Mouse (Mus musculus): ENCODE measurements around the gene Plcd1. TPM values are rescaled to one million over a fixed set of nuclear protein-coding genes. Genes with fewer than 3 reads are reported as not detected.
A peak's percentile ranks its signal among the peaks of the same experiment; 100 is the strongest.

Gene Plcd1
- total RNA-seq (2022), result 10 to 100 TPM in 2 of 4 experiments, 1 to 10 TPM in 2; 8.5 to 19.9 (median 13.2) TPM

DNA sequence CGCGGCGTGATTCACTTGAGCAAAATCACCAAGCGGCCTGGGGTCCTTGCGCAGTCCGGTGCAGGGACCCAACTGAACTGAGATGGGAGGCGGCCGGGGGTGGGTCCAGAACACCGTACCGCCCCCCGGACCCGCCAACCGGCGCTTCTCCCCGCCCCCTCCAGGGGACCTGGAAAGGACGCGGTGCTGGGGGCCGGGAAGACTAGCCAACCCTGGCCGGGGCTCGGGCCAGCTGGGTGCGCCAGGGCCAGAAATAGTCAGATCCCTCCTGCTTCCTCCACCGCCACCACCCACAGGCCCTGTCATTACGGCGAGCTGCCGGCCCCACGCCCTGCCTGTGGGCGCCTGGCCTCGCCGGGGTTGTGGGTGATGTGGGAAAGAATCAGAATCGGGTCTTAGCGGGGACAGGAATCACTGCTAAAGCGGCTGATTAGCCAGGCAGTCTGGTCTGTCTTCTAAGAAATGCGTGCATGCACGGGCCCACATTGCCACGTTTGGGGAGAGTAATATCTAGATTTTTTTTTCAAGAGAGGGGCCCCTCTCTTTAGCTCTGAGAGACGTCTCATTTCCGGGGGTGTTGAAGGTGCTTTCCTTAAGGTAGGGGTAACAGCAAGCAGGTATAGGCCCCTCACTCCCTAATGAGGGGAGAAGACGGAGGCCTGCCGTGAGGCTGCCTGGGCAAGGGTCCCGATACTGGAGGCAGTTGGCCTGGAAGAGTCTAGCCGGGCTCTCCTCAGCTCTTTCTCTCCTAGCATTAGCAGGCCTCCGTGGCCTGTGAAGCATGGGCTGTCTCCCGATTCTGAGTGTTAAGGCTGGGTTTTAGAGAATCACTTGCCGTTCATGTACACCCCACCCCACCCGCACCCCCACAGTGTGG, at the start of gene Plcd1:
Gene Plcd1, minus strand, starts transcription at position 84 of the 877 bp plus-strand sequence.
- peak; percentile 78 for DNase-seq

DNA sequence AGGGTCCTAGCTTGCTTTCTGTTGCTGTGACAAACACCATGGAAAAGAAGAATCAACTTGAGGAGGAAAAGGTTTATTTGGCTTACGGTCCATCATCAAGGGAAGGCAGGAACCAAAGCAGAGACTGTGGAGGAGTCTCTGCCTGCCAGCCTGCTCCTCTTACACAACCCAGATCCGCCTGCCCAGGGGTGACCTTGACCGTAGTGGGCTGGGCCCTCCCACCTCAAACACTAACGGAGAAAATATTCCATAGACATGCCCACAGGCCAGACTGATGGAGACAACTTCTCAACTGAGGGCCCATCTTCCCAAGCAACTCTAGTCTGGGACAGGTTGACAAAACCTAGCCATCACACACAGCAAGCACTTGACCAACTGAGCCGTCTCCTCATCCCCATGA, 48.8 kb upstream of the Plcd1 start:
- DNase-seq, result peak; percentile 25

- DNase-seq, result no peak
Observed at GRCm38 (mm10) chr9:119138836-119139235, 45.5 kb upstream of the Plcd1 start.

GRCm38 (mm10) chr9:119130692-119131091, 37.4 kb upstream of the Plcd1 start:
- no peak for DNase-seq

DNA sequence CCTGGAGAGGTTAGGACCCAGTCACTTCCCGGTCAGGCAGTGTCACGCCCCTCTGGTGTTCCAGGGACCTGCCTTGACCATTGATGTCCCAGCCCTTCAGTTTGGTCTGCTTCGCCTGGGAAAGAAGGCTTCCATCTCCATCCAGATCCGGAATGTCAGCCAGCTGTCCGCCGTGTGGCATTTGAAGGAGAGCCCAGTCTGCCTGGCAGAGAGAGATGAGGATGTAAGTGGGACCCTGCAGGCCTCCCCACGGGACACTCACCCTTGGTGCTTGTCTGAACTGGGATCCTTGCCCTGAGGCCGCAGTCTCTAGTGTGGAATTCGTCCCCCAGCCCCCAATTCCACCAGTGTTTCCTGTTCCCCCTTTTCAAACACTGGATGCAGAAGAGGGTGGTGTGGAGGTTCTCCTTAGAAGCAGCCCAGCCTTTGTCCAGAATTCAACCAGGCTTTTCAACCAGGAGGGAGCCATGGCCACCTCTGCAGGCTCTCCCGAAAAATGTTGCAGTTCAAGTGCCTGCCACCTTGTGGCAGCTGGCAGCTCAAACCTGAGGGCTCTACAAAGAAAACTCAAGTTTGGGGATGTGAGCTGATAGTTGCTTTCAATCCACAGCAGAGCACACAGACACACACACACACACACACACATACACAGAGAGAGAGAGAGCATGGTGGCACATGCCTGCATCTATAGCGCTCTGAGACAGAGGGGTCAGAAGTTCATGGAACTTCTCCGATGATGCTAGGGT, 35.3 kb upstream of the Plcd1 start:
- no peak for DNase-seq

DNA sequence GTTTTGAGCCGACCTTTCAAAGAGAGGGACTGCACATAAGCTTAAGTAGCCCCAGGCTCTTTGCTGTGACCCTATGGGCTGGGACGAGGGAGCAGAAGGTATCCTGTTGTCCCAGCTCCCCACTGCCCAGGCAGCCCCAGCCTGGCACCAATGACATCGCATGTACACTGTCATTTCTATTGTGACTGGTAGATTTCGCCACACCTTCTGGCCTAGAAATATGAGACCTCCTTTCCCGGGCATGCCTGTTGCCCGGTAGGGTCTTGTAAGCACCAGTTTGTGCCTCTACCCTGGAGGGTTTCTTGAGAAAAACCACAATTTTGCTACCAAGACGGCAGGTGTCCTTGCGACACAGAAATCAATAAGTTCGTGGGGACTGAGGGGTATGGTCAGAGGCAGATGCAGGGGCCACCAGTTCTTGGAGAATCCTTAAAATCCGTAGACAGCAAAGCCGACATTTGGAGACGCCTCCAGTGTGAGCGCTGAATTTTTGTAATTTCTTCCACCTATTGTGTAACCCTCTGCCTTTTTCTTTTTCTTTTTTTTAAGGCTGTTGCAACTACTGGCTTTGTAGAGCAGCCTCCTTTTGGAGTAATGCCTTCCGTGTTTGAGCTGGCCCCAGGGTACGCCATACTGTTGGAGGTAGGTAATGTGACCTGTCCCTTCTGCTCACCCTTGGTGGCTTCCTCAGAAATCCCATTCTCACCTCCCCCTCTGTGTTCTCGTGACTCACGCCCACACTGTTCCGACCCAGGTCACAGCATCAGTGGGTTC, 29.5 kb upstream of the Plcd1 start:
- DNase-seq, result no peak

GRCm38 (mm10) chr9:119120168-119120560, 26.9 kb upstream of the Plcd1 start:
- no peak for DNase-seq

DNA sequence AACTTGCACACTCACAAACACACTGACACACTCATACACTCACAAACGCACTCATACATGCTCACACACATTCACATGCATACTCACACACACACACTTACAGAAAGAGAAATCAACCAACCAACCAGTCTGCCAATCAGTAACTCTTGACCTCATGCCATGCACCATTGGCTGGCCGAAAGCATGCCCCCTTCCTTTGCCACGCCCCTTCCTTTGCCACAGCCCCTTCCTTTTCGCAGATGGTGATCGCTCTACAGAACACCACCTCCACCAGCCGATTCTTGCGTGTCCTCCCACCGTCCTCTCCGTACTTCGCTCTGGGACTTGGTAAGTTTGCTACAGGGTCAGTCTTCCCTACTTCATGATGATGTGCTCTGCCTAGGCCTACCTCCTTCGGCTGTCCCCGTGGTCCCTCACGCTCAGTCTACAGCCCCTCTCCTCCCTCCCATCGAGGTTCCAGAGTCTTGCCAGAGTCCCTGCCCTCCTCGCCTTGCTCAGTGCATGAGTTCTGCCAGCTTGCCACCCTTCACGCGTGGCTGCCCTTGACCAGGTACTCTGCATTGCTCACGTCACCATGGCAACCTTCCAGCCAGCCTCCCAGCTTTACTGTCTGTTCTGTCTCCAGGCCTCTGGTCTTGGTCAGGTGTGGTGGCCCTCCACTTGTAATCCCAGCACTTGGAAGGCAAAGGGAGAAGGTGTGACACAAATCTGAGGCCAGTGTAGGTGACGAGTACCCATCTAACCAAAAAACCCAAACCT, 26.3 kb upstream of the Plcd1 start:
- DNase-seq, result no peak

DNA sequence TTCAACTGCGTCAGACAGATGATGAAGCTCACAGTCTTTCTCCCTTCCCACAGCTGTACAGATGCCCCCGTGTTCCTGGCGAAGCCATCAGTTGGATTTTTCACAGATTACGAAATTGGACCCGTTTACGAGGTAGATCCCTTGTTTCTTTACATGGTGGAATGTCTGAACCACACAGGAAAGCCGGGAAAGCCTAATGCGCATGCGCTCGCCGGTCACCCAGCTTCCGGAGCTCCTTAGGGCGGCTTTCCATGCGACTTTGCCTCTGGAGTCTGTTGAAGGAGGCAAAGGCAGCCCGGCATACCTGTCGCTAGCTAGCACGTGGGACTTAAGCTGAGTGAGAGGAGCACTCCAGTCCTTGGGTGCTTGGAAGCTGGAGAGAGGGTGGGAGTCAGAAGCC, 21.6 kb upstream of the Plcd1 start:
- DNase-seq, result no peak

DNA sequence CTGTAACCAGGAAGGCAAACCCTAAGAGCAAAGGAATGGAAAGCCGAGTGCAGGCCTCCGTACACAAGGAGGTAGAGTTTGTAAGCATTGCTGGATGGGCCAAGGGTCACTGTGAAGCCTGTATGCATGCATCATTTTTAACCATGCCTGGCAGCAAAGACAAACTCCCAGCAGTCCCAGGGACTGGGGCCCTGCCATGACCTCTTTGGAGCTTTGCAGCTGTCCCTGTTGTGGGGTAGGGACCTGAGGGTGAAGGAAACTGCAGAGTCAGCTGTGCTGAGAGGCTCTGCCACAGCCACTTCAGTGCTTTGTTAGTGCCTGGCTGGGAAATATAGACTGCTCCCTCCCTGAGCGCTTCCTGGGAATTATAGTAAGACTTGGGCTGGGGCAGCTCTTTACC, 17.3 kb upstream of the Plcd1 start:
- no peak for DNase-seq

GRCm38 (mm10) chr9:119109685-119110353, 16.5 kb upstream of the Plcd1 start:
- no peak for DNase-seq

- DNase-seq, result no peak
Observed at GRCm38 (mm10) chr9:119107566-119107965, 14.3 kb upstream of the Plcd1 start.

- DNase-seq, result no peak
Observed at GRCm38 (mm10) chr9:119102783-119103113, 9.4 kb upstream of the Plcd1 start.

- DNase-seq, result peak; percentile 79
Observed at GRCm38 (mm10) chr9:119101992-119102782, 8.9 kb upstream of the Plcd1 start, which contains the start of gene Dlec1. Gene Dlec1 (plus strand): TSS chr9:119102478.

DNA sequence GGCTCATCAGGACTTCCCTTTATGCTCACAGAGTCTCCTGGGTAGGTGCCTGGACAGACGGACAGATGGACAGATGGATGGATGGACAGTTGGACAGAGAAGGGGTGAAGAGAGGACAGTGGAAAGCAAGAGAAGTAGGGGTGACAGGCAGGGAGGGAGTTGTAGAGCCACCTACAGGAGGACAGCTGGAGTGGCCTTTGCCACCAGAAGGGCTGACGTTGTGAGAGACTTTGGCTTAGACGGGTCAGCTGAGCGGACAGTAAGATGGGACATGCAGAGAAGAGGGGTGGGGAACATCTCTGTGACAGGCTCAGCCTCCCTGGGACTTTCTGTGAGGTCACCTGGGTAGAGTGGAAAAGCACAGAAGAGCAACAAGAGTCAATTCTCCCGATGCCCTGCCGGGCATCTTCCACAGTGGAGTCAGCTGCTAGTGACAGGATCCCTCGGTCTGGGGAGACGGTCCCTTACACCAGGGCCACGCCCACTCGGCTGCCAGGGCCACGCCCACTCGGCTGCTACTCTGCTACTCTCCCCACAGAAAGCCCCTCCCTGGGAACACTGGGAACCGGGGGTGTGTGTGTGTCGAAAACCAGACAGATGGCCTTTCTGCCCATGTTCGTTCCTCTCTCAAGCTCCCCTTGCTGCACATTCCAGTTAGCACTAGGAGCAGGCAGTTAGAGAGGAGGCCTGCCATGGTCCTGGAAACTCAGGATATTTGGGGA, 7.0 kb upstream of the Plcd1 start:
- DNase-seq, result no peak

- DNase-seq, result no peak
Observed at GRCm38 (mm10) chr9:119094462-119095109, 1.3 kb upstream of the Plcd1 start.

DNA sequence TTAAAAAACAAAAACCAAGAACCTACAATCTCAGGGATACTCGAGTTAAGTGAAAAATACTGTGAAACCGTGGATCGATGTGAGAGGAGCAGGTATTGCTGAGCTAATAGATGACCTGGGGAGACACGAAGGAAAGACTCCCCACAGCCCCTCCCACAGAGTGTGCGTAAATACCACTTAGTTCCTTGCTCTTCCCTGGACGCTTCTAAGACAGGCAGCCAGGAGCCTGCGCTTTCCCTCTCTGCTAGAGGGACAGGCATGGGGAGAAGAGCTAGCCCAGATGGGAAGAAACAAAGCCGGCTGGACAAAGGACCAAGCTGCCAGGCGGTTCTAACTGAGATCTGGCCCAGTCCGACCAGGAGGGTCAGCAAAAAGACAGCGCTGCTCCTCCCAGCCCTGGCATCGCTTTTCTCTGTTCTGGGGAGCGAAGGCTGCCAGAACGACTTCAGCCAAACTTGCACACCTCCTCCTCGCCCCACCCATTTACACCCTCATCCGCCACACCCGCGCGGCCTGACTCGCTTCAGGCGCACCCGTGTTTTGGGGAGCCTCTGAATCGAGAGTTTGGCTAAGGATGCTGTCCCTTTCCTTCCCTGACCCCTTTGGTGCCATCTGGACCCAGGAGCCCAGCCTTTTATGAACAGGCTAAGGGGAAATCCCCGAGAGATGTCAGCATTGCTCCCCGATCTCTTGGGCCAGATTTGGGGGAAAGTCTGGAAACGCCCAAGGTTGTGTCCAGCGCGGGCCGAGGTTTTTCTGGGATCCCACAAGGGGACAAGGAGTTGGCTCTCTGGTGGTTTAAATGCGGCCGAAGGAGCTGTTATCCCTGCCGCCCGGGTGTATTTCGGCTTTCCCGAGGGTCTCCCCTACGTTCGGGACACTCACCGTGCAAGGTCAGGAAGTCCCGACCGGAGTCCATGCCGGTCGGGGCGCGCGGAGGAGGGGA, 556 bp downstream of the Plcd1 start:
- DNase-seq, result no peak

DNA sequence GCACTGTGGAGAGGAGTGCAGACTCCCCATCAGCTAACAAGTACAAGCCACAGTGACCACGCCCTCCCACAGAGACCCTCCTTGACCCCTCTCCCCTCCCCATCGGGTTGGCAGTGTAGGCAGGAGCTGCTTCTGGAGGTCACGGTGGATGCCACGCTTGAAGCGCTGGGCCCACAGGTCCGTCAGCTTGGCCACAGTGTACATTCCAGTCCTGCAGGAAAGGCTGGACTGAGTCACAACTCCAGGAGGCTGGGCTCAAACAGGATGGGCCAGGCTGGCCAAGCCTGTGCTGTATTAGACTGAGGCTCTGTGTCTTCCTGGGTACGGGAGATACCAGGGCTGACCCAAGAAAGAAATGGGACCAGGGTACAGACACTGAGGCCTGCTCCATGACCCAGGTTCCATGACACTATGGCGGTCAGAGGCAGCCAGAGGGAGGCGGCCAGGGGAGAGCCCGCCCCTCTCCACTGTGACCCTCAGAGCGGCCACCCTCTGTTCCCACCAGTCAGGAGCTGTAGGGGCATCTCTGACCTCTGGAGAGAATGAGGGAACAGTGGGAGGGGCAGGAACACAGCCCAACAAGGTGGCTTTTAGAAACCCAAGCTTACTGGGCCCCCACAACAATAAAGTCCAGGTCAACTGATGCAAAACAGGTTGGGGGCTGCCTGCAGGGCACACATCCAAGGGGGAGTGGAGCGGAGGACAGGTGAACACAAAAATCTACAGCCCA, 1.6 kb downstream of the Plcd1 start:
- DNase-seq, result no peak

Data from adrenal gland, adult 8-10 months (tissue).